Mouse (Mus musculus): ENCODE measurements around the gene 1700019A02Rik. TPM values are rescaled to one million over a fixed set of nuclear protein-coding genes. Genes with fewer than 3 reads are reported as not detected.

The 1700019A02Rik gene
- not detected for polyA plus RNA-seq (2014; fragmentation: Illumina TruSeq; extraction: RNeasy Lipid Tissue Mini Kit (QIAGEN cat#74804); ENCODE audit: low replicate concordance)

GRCm38 (mm10) chr1:53187536-53187935, at the start of gene 1700019A02Rik:
Gene 1700019A02Rik (minus strand): TSS chr1:53187636.

Other genes with a start within 250 kb of the 1700019A02Rik start
- gene 1700019D03Rik, start 167.5 kb downstream of the 1700019A02Rik start, polyA plus RNA-seq (2014; fragmentation: Illumina TruSeq; extraction: RNeasy Lipid Tissue Mini Kit (QIAGEN cat#74804); ENCODE audit: low replicate concordance): 7.5 TPM
- gene Mstn, start 126.0 kb downstream of the 1700019A02Rik start, polyA plus RNA-seq (2014; fragmentation: Illumina TruSeq; extraction: RNeasy Lipid Tissue Mini Kit (QIAGEN cat#74804); ENCODE audit: low replicate concordance): not detected
- 7.9 TPM for gene Pms1, start 109.4 kb upstream of the 1700019A02Rik start, polyA plus RNA-seq (2014; fragmentation: Illumina TruSeq; extraction: RNeasy Lipid Tissue Mini Kit (QIAGEN cat#74804); ENCODE audit: low replicate concordance)
- 105 TPM for gene Ormdl1, start 109.5 kb upstream of the 1700019A02Rik start, polyA plus RNA-seq (2014; fragmentation: Illumina TruSeq; extraction: RNeasy Lipid Tissue Mini Kit (QIAGEN cat#74804); ENCODE audit: low replicate concordance)
- gene Gm28778, start 109.5 kb upstream of the 1700019A02Rik start, polyA plus RNA-seq (2014; fragmentation: Illumina TruSeq; extraction: RNeasy Lipid Tissue Mini Kit (QIAGEN cat#74804); ENCODE audit: low replicate concordance): not detected
- 49.3 TPM for gene Osgepl1, start 126.0 kb upstream of the 1700019A02Rik start, polyA plus RNA-seq (2014; fragmentation: Illumina TruSeq; extraction: RNeasy Lipid Tissue Mini Kit (QIAGEN cat#74804); ENCODE audit: low replicate concordance)
- 160 TPM for gene Asdurf, start 165.0 kb upstream of the 1700019A02Rik start, polyA plus RNA-seq (2014; fragmentation: Illumina TruSeq; extraction: RNeasy Lipid Tissue Mini Kit (QIAGEN cat#74804); ENCODE audit: low replicate concordance)
- not detected for gene Gm28551, start 165.0 kb upstream of the 1700019A02Rik start, polyA plus RNA-seq (2014; fragmentation: Illumina TruSeq; extraction: RNeasy Lipid Tissue Mini Kit (QIAGEN cat#74804); ENCODE audit: low replicate concordance)
- 80.6 TPM for gene Asnsd1, start 165.1 kb upstream of the 1700019A02Rik start, polyA plus RNA-seq (2014; fragmentation: Illumina TruSeq; extraction: RNeasy Lipid Tissue Mini Kit (QIAGEN cat#74804); ENCODE audit: low replicate concordance)

Measured in small intestine, adult 10 weeks (tissue).